Mouse (Mus musculus) gastrocnemius, adult 2 months (tissue): ENCODE data around the gene Itsn1. TPM values are rescaled to one million over a fixed set of nuclear protein-coding genes. Genes with fewer than 3 reads are reported as not detected.
A peak's percentile ranks its signal among the peaks of the same experiment; 100 is the strongest.

Source experiments
- DNase-seq: peaks from one replicate; pipeline ENCODE4 v3.0.0; 2022
- H3K27ac ChIP-seq: fragments of 200-600 bp; 2 replicates; pipeline ENCODE4 v1.8.1; 2022; ENCODE audit warnings: mild to moderate bottlenecking
- H3K4me3 ChIP-seq: fragments of 200-600 bp; 2 replicates; pipeline ENCODE4 v1.8.1; 2022; ENCODE audit warnings: mild to moderate bottlenecking, moderate library complexity
- CTCF ChIP-seq: fragments of 200-600 bp; IDR thresholded peaks from 2 replicates; pipeline ENCODE4 v1.8.1; 2022; ENCODE audit warnings: antibody characterized with exemption, mild to moderate bottlenecking, moderate library complexity
- intact Hi-C: fragments of 180-260 bp; cut with DNase I; formaldehyde crosslinking; loops from one replicate; pipeline ENCODE4 v1.15.1; 2025
- total RNA-seq, 2 experiments: library from RNA; stranded (reverse); gene quantifications; 2 replicates each; pipeline ENCODE4 v1.2.3; 2021

The Itsn1 gene
- total RNA-seq, 2 experiments from 2014 or later = 60.2 to 66.1 TPM

- DNase-seq = no peak
- intact Hi-C loops = no loop called here
Observed at GRCm38 (mm10) chr16:91927911-91928630, 199.0 kb downstream of the Itsn1 start.

GRCm38 (mm10) chr16:91931078-91932013 is 202.3 kb downstream of the Itsn1 start:
- peak; percentile 96 for DNase-seq
- TF ChIP-seq CTCF = no peak
- intact Hi-C loops = loop anchor here (10.0 kb wide), 1 partner anchor 533 kb away; no protein-coding TSS in a partner anchor
- H3K4me3 ChIP-seq = peak overlapping the region; percentile 91
- peak overlapping the region; percentile 99 for H3K27ac ChIP-seq

More at GRCm38 (mm10) chr16:91927911-91928630, 199.0 kb downstream of the Itsn1 start:
- TF ChIP-seq CTCF = no peak
- Histone ChIP-seq H3K4me3 (no peak overlapping the region), H3K27ac (no peak overlapping the region)

GRCm38 (mm10) chr16:91932082-91932690 is 203.1 kb downstream of the Itsn1 start:
- no peak for DNase-seq
- peak overlapping the region; percentile 91 for H3K4me3 ChIP-seq
- H3K27ac ChIP-seq = peak overlapping the region; percentile 99
- intact Hi-C loops = loop anchor here (10.0 kb wide), 1 partner anchor 533 kb away; no protein-coding TSS in a partner anchor
- no peak for TF ChIP-seq CTCF

- no peak overlapping the region for H3K4me3 ChIP-seq
- no peak for DNase-seq
- intact Hi-C loops = loop anchor here (10.0 kb wide), 1 partner anchor 532 kb away; no protein-coding TSS in a partner anchor
- H3K27ac ChIP-seq = no peak overlapping the region
- no peak for TF ChIP-seq CTCF
Observed at GRCm38 (mm10) chr16:91932843-91933518, 203.9 kb downstream of the Itsn1 start.

GRCm38 (mm10) chr16:91935108-91935507 is 206.0 kb downstream of the Itsn1 start:
- peak; percentile 81 for TF ChIP-seq CTCF
- peak; percentile 61 for DNase-seq
- intact Hi-C loops = loop anchor here (5.0 to 10.0 kb wide), 5 partner anchors 122 to 530 kb away; partner anchors contain the start of genes Gm49711, Mrps6, Slc5a3 and Smim11
- H3K4me3 ChIP-seq = peak overlapping the region; percentile 28
- peak overlapping the region; percentile 55 for H3K27ac ChIP-seq

GRCm38 (mm10) chr16:91935726-91936125 is 206.6 kb downstream of the Itsn1 start:
- peak overlapping the region; percentile 28 for H3K4me3 ChIP-seq
- DNase-seq = no peak
- TF ChIP-seq CTCF = no peak
- intact Hi-C loops = loop anchor here (1.0 to 10.0 kb wide), 6 partner anchors 122 to 529 kb away; partner anchors contain the start of genes Gm49711, Mrps6, Slc5a3 and Smim11
- peak overlapping the region; percentile 55; the same call in 1 of the 2 replicates for H3K27ac ChIP-seq

GRCm38 (mm10) chr16:91936340-91937030 is 207.4 kb downstream of the Itsn1 start:
- H3K4me3 ChIP-seq = no peak overlapping the region
- TF ChIP-seq CTCF = peak; percentile 87
- intact Hi-C loops = loop anchor here (1.0 to 10.0 kb wide), 6 partner anchors 121 to 528 kb away; partner anchors contain the start of genes Gm49711, Mrps6, Slc5a3 and Smim11

GRCm38 (mm10) chr16:91937281-91937680 is 208.2 kb downstream of the Itsn1 start:
- TF ChIP-seq CTCF = no peak
- intact Hi-C loops = loop anchor here (5.0 to 10.0 kb wide), 5 partner anchors 120 to 528 kb away; partner anchors contain the start of genes Gm49711, Mrps6, Slc5a3 and Smim11
- Histone ChIP-seq H3K4me3 (no peak overlapping the region), H3K27ac (no peak overlapping the region)
- DNase-seq = no peak

More at GRCm38 (mm10) chr16:91936340-91937030, 207.4 kb downstream of the Itsn1 start:
- peak overlapping the region; percentile 41 for H3K27ac ChIP-seq
- peak; percentile 87 for DNase-seq

GRCm38 (mm10) chr16:91938141-91938540 is 209.1 kb downstream of the Itsn1 start:
- intact Hi-C loops = loop anchor here (5.0 to 10.0 kb wide), 5 partner anchors 119 to 527 kb away; partner anchors contain the start of genes Gm49711, Mrps6, Slc5a3 and Smim11
- TF ChIP-seq CTCF = no peak
- DNase-seq = no peak
- Histone ChIP-seq H3K4me3 (no peak overlapping the region), H3K27ac (no peak overlapping the region)

- intact Hi-C loops = no loop called here
- DNase-seq = no peak
- no peak for TF ChIP-seq CTCF
Observed at GRCm38 (mm10) chr16:91940726-91941125, 211.6 kb downstream of the Itsn1 start.

GRCm38 (mm10) chr16:91942201-91942600 is 213.1 kb downstream of the Itsn1 start:
- intact Hi-C loops = no loop called here
- no peak for TF ChIP-seq CTCF
- no peak for DNase-seq
- Histone ChIP-seq H3K27ac (no peak overlapping the region), H3K4me3 (no peak overlapping the region)

More at GRCm38 (mm10) chr16:91940726-91941125, 211.6 kb downstream of the Itsn1 start:
- Histone ChIP-seq H3K4me3 (no peak overlapping the region), H3K27ac (no peak overlapping the region)
